Mouse (Mus musculus): Measurements from ENCODE around the gene Ncbp3.

DNA sequence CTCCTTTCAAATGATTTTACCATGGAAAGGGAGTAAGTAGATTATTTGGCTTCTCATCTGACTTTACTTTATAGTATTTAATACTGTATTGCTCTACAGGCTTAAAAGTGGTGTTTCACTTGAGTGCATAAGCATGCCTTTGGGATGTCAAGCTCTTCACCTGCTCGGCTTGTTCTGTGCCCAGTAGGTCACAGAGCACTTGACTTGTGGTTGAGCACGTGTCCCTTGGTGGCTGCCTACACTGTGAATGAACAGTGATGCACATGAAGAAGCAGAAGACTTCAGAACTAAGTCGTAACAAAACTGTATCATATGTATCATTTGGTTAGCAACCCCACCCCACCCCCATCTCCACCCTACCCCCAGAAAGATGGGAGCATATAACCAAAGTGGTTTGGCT is 32.7 kb downstream of the Ncbp3 start:
- TF ChIP-seq CTCF (IDR thresholded peaks at IDR 0.05; ENCODE audit: low read depth) (no peak), EP300 (IDR thresholded peaks at IDR 0.05; ENCODE audit: low read depth) (no peak)

Measured in heart, postnatal 0 days (tissue).